Mouse (Mus musculus): ENCODE measurements around the gene Lrrc3b. TPM values are rescaled to one million over a fixed set of nuclear protein-coding genes. Genes with fewer than 3 reads are reported as not detected.

Lrrc3b gene
- 2.1 and 2.5 TPM in 2 replicates for polyA plus RNA-seq (2016; fragmentation: Nextera tagmentation; extraction: Ambion mirVana)

DNA sequence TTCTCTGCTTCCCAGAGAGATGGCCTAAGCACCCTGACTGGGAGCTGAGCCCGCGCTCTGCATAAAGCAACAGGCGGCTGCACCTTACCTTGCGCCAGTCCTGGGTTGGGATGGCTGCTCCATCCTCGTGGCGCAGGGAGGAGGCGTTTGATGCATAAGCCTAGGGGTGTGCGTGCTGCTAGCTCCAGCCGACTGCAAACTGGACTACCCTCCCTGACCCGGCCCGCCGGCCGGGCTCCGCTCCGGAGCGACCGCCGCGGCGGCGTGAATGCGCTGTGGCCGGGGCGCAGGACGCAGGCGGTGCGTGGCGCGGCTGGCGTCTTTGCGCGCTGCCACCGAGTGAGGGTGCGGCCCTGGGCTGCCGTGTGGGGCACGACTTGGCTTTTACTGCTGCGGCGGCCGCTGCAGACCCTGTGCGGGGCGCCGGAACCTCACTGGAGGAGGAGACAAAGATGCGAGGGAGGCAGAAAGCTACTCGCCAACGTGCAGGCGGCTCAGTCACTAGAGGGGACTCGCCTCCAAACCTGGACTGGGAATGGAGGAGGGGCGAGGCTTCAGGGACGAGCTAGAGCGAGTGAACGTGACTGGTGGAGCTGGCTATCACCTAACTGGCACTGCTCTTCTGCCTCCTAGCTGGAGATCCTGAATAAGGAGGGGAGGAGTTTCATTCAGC, at the start of gene Lrrc3b:
Gene Lrrc3b (minus strand): TSS at position 503 of the 673 bp plus-strand sequence.
- Histone ChIP-seq H3K9me3 (no peaks in the 10 kb centered on the region), H3K27me3 (replicated peaks; ENCODE audit: low read depth, poor library complexity, severe bottlenecking) (peaks cover 31% of the 10 kb centered on the region), H3K27ac (replicated peaks) (peak within 1 kb of the TSS; percentile 83), H3K4me3 (peak within 1 kb of the TSS; percentile 75), H3K36me3 (replicated peaks) (no peaks in the 10 kb centered on the region), H3K4me1 (peaks cover 19% of the 10 kb centered on the region)
- peak; percentile 75 for DNase-seq (ENCODE audit: low spot score)
- WGBS, result under 1% methylated on average over 51 of the region's 51 CpGs

DNA sequence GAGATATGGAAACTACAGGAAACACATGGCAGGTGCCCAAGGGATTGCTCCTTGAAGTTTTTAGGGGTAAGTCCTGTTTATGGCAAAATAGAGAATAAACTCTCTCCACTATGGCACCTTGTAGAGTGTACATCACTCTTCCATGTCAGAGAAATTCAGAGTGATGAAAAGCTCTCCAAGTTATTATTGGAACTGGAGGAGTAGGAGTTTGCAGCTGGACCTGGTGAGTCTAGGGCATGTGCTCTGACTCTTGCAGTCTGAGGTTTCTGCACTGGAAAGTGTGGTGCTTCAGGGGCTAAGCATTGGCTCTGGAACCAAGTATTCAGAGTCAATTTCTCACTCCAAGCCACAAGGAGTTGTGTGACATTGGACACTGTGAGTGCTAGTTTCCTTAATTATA, 38.9 kb upstream of the Lrrc3b start:
- no peaks in the 10 kb centered on the region for H3K9me3 ChIP-seq
- H3K27me3 ChIP-seq (replicated peaks; ENCODE audit: low read depth, poor library complexity, severe bottlenecking), result no peaks in the 10 kb centered on the region
- no peak for DNase-seq (ENCODE audit: low spot score)
- H3K4me3 ChIP-seq, result no peak overlapping the region
- H3K27ac ChIP-seq (replicated peaks), result no peak overlapping the region
- no peaks in the 10 kb centered on the region for H3K4me1 ChIP-seq
- no peaks in the 10 kb centered on the region for H3K36me3 ChIP-seq (replicated peaks)

DNA sequence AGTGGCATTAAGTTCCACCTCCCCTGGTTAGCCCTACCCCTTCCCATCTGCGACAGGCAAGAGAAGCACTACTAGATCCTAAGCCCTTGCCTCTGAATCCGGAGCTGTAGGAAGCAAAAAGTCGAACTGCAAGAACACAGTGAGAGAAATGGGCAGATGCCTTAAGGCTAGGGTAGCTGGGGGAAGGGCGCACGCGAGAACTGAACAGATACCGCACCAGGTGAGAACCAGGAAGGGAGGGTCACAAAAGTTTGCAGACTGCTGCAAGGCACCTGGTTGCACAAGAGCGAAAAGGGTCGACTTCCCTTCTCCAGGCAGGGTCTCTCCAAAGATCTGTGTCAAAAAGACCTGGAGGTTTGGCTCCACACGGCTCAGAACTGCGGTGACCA, 697 bp downstream of the Lrrc3b start:
- no peak for DNase-seq (ENCODE audit: low spot score)
- H3K4me1 ChIP-seq, result peaks cover 19% of the 10 kb centered on the region
- peaks cover 31% of the 10 kb centered on the region for H3K27me3 ChIP-seq (replicated peaks; ENCODE audit: low read depth, poor library complexity, severe bottlenecking)
- H3K4me3 ChIP-seq, result peak overlapping the region; percentile 75
- H3K36me3 ChIP-seq (replicated peaks), result no peaks in the 10 kb centered on the region
- WGBS, result under 1% methylated on average over 11 of the region's 11 CpGs
- no peaks in the 10 kb centered on the region for H3K9me3 ChIP-seq
- H3K27ac ChIP-seq (replicated peaks), result peak overlapping the region; percentile 83

DNA sequence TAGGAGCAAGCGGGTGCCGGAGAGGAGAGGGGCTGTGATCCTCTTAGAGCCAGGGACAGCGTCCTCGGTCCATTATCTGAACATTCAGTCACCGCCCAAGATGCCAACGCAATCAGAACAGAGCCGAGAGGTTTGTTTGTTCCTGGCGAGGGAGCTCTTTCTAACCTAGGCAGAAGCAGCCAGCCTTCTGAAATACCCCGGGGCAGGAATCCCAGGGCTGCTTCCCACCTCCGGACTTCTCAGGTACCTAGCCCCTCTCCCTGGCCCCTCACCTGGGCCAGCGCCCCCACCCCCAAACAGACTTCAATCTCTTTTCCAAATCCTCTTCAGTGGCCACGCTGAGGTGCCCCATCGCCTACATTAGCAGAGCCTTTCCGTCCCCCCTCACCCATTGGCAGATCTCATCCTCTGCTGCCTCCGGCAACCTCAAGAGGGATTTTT, 1.3 kb downstream of the Lrrc3b start:
- H3K27ac ChIP-seq (replicated peaks), result no peak overlapping the region; the same call in 1 of the 2 replicates
- peak; percentile 32 for DNase-seq (ENCODE audit: low spot score)
- no peaks in the 10 kb centered on the region for H3K36me3 ChIP-seq (replicated peaks)
- peak overlapping the region; percentile 75 for H3K4me3 ChIP-seq
- peaks cover 19% of the 10 kb centered on the region for H3K4me1 ChIP-seq
- WGBS, result 2% methylated on average over 15 of the region's 15 CpGs
- peaks cover 31% of the 10 kb centered on the region for H3K27me3 ChIP-seq (replicated peaks; ENCODE audit: low read depth, poor library complexity, severe bottlenecking)
- no peaks in the 10 kb centered on the region for H3K9me3 ChIP-seq

DNA sequence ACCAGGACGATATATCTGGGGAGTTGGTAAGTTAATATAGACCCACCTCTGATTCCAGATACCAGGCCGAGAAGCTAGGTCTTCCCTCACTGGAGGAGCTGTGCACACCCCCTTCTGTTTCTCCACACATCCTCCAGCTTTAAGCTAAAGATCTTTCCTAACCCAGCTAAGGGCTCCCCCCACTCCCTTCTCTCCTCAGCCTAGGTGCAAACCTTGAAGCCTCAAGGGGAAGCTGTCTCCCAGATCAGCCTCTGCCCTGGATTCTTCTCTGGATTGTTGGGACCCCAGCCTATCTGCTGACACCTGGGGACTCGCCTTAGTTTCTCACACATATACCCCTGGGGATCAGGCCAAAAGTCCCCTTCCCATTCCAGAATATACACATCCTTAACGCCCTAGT, 1.7 kb downstream of the Lrrc3b start:
- DNase-seq (ENCODE audit: low spot score), result no peak
- peaks cover 31% of the 10 kb centered on the region for H3K27me3 ChIP-seq (replicated peaks; ENCODE audit: low read depth, poor library complexity, severe bottlenecking)
- no peak overlapping the region for H3K27ac ChIP-seq (replicated peaks)
- no peaks in the 10 kb centered on the region for H3K9me3 ChIP-seq
- H3K4me3 ChIP-seq, result peak overlapping the region; percentile 75
- WGBS, result 45% methylated on average over 4 of the region's 4 CpGs
- no peaks in the 10 kb centered on the region for H3K36me3 ChIP-seq (replicated peaks)
- H3K4me1 ChIP-seq, result peaks cover 19% of the 10 kb centered on the region

DNA sequence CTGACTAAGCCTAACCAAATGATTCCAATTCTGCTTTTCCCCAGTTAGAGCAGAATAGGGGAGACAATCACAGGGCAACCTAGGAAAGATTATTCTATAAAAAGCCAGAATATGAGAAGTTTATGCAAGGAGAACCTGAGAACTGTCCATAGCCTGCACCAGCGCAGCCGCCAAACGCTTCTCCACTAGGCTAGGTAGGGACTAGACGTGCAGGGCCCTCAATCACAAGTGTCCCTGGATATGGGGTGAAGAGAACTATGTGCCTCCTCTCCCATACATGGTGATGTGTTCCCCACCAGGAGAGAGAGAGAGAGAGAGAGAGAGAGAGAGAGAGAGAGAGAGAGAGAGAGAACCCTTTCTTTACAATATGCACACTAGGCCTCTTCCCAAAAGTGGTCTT, 2.2 kb downstream of the Lrrc3b start:
- Histone ChIP-seq H3K27ac (replicated peaks) (no peak overlapping the region), H3K9me3 (no peaks in the 10 kb centered on the region), H3K36me3 (replicated peaks) (no peaks in the 10 kb centered on the region), H3K4me1 (peaks cover 19% of the 10 kb centered on the region), H3K27me3 (replicated peaks; ENCODE audit: low read depth, poor library complexity, severe bottlenecking) (peaks cover 31% of the 10 kb centered on the region), H3K4me3 (no peak overlapping the region)
- DNase-seq (ENCODE audit: low spot score), result no peak
- 90% methylated on average over 4 of the region's 4 CpGs for WGBS

DNA sequence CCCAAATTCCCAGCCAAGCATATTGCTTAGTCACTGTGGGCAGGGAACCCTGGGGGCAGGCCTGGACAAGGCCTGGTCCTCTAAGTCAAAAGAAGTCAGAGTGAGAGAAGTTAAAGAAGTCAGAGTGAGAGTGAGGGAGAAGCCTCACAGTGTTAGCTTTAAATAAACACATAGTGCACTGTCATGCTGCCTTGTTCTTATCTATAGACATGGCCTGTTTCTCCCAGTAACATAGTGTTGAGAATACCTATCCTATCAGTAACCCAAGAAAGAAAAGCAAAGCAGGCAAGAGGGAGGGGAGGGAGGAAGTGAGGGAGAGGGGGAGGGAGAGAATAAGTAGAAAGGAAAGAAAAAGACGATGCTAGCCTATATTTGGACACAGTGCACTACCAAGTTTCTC, 6.4 kb downstream of the Lrrc3b start:
- DNase-seq (ENCODE audit: low spot score), result no peak
- no peak overlapping the region for H3K27ac ChIP-seq (replicated peaks)
- H3K4me1 ChIP-seq, result peaks cover 3% of the 10 kb centered on the region; the same call in 1 of the 2 replicates
- peaks cover 18% of the 10 kb centered on the region for H3K27me3 ChIP-seq (replicated peaks; ENCODE audit: low read depth, poor library complexity, severe bottlenecking)
- no peaks in the 10 kb centered on the region for H3K9me3 ChIP-seq
- H3K4me3 ChIP-seq, result no peak overlapping the region
- H3K36me3 ChIP-seq (replicated peaks), result no peaks in the 10 kb centered on the region
- 75% methylated on average over 1 of the region's 1 CpGs for WGBS

DNA sequence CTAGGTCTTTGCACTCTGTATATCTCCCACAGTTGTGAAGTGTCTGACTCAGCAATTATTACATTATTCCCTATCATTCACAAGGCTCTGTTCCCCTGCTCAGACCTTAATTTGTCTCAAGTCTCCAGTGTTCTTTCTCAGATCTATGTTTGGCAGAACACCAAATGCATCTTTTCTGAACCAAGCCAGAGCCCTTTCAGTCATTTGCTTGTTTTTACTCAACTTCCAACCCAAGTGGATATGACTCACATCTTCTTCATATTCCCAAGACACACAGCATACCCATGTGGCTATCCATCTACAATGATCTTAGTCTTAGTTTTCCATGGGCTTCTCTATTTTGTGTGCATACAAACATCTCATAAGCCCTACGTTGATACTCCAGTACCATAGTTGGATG, 17.2 kb downstream of the Lrrc3b start:
- H3K27ac ChIP-seq (replicated peaks), result no peak overlapping the region
- no peaks in the 10 kb centered on the region for H3K36me3 ChIP-seq (replicated peaks)
- no peaks in the 10 kb centered on the region for H3K9me3 ChIP-seq
- 87% methylated on average over 1 of the region's 1 CpGs for WGBS
- no peaks in the 10 kb centered on the region for H3K27me3 ChIP-seq (replicated peaks; ENCODE audit: low read depth, poor library complexity, severe bottlenecking)
- DNase-seq (ENCODE audit: low spot score), result no peak
- H3K4me1 ChIP-seq, result no peaks in the 10 kb centered on the region
- H3K4me3 ChIP-seq, result no peak overlapping the region

DNA sequence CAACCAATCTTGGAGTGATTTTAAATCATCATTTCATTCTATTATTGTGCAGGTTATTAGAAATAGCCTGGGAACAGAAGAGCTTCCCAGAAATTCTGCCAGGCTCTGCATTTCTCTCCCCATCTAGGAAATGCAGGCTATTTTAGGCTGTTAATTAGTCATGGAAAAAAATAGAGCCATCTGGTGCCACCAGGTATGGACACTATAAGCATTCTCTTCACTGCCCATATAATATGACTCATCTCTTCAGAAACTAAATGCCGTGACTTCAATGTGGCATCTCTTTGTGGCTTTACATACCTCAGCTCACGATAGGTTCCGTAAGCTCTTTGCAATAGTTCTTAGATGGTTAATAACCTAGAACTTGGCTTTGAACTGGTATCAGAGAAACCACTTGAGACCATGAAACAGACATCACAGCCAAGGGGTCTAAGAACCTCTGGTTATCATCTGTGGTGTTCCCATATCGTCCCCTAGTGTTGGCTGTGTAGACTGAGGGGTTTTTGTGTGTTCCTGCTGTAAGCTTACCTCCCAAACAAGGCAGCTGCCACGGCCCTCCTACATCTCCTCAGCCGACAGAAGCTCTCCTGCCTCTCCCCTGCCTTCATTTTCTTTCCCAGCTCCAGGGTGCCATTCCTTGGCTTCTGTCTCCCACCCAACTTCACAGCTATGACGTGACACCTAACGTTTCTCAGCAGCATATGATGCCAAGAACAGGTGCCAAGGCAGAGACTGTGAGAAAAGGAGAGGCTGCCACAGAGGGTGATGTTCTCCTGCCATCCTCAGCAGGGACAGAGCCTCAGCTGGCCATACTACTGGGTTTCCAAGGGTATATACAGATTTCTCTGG, 27.9 kb downstream of the Lrrc3b start:
- H3K4me3 ChIP-seq, result no peak overlapping the region
- H3K9me3 ChIP-seq, result no peaks in the 10 kb centered on the region
- H3K27me3 ChIP-seq (replicated peaks; ENCODE audit: low read depth, poor library complexity, severe bottlenecking), result no peaks in the 10 kb centered on the region
- DNase-seq (ENCODE audit: low spot score), result no peak
- no peaks in the 10 kb centered on the region for H3K4me1 ChIP-seq
- WGBS, result 81% methylated on average over 8 of the region's 8 CpGs
- no peak overlapping the region for H3K27ac ChIP-seq (replicated peaks)
- H3K36me3 ChIP-seq (replicated peaks), result no peaks in the 10 kb centered on the region

DNA sequence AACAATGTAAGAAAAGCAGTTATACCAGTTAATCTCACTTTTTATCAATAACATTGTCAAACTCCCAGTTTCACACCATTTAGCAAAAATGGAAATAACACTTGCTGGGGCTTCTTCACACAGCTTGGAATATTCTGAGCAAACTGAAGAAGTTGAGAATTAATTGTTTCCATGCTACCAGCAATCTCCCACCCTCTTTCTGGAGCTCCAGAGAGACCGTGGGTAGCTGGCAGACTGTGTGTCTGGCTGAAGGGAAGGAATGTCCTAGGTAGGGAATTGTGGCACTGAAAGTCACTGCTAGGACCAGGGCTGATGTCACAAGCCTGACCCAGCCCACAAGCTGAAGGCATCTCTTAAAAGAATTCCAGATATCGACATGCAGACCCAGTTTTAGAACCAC, 53.3 kb downstream of the Lrrc3b start:
- Histone ChIP-seq H3K9me3 (no peaks in the 10 kb centered on the region), H3K27ac (replicated peaks) (no peak overlapping the region), H3K36me3 (replicated peaks) (no peaks in the 10 kb centered on the region), H3K4me1 (no peaks in the 10 kb centered on the region), H3K4me3 (no peak overlapping the region), H3K27me3 (replicated peaks; ENCODE audit: low read depth, poor library complexity, severe bottlenecking) (no peaks in the 10 kb centered on the region)
- no peak for DNase-seq (ENCODE audit: low spot score)
- WGBS, result 79% methylated on average over 2 of the region's 2 CpGs

DNA sequence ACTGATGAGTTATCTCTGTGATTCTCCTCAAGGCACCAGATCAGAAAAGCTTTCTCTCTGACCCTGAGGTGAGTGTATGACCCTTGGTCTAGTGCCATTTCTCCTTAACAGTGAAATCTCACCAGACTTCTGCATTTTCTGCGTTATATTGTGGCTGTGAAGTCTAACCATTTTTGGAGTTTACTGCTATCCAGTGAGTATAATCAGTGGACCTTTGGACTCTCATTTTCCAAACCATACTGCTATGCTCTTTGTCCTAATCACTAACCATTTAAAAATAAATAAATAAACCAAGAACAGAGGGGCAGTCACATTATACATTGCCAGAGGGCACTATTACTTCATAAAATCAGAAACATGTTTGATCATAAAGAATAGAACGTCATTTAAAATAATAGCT, 53.8 kb downstream of the Lrrc3b start:
- DNase-seq (ENCODE audit: low spot score), result no peak
- 74% methylated on average over 2 of the region's 2 CpGs for WGBS
- Histone ChIP-seq H3K4me3 (no peak overlapping the region), H3K9me3 (no peaks in the 10 kb centered on the region), H3K27ac (replicated peaks) (no peak overlapping the region), H3K36me3 (replicated peaks) (no peaks in the 10 kb centered on the region), H3K27me3 (replicated peaks; ENCODE audit: low read depth, poor library complexity, severe bottlenecking) (no peaks in the 10 kb centered on the region), H3K4me1 (no peaks in the 10 kb centered on the region)

DNA sequence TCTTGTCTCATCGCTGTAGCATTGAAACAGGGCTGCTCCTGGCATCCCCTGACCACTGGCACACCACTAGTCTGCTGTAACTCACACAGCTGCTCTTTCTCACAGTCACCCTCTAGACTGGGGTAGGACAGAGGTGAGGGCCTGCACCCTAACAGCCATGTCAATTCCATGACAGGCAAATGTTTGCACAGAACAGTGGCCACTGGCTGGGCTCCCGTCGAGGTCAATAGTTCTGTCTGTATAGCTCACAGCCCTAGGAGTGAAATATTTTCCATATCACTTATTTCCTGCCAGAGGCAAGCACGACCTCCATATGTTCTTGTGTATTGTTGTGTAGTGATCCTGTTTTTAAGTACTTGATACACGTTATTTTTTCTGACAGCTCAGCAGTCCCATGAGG, 54.3 kb downstream of the Lrrc3b start:
- DNase-seq (ENCODE audit: low spot score), result no peak
- H3K4me3 ChIP-seq, result no peak overlapping the region
- no peak overlapping the region for H3K27ac ChIP-seq (replicated peaks)
- H3K36me3 ChIP-seq (replicated peaks), result no peaks in the 10 kb centered on the region
- H3K9me3 ChIP-seq, result no peaks in the 10 kb centered on the region
- 69% methylated on average over 5 of the region's 5 CpGs for WGBS
- no peaks in the 10 kb centered on the region for H3K4me1 ChIP-seq
- H3K27me3 ChIP-seq (replicated peaks; ENCODE audit: low read depth, poor library complexity, severe bottlenecking), result no peaks in the 10 kb centered on the region

DNA sequence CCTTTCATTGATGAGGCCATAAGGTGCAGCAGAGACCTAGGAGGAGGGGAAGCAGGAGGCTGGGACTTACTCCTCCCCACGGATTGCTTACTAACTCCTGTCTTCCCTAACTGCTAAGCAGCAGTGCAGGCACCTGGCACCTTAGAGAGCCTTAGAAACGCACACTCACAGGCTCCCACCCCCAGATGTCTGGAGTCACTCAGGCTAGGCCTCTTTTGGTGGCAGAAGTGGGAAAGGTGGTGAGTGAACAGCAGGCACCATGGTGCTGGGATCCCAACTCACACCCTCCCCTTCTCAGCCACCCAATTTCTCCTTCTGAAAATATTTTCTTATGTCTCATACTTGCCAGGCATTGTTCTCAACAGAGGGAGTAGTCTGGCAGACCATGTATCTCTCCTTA, 55.7 kb downstream of the Lrrc3b start:
- Histone ChIP-seq H3K4me1 (no peaks in the 10 kb centered on the region), H3K9me3 (no peaks in the 10 kb centered on the region), H3K36me3 (replicated peaks) (no peaks in the 10 kb centered on the region), H3K4me3 (no peak overlapping the region), H3K27me3 (replicated peaks; ENCODE audit: low read depth, poor library complexity, severe bottlenecking) (no peaks in the 10 kb centered on the region), H3K27ac (replicated peaks) (no peak overlapping the region)
- 54% methylated on average over 2 of the region's 2 CpGs for WGBS
- DNase-seq (ENCODE audit: low spot score), result no peak

Measured in embryonic facial prominence, embryonic 10.5 days (tissue).